Mouse (Mus musculus) CH12.LX (cell line): ENCODE results near the gene Kdm4b. TPM values are rescaled to one million over a fixed set of nuclear protein-coding genes. Genes with fewer than 3 reads are reported as not detected.

Experiments
- DNase-seq: peaks from one replicate; pipeline ENCODE4 v3.0.0-alpha.2; 2013; ENCODE audit errors: extremely low read depth
- H3K27ac ChIP-seq: 2 replicates; pipeline ENCODE4 v1.5.1; 2012; ENCODE audit warnings: low read depth, mild to moderate bottlenecking, control low read depth, moderate library complexity; ENCODE audit not compliant: insufficient read depth
- H3K27me3 ChIP-seq: replicated peaks from 2 replicates; pipeline ENCODE3; 2012; ENCODE audit warnings: inconsistent platforms
- H3K36me3 ChIP-seq, 2 experiments: replicated peaks in 1 of 2; 2 replicates each; pipeline versions ENCODE3 to v1.6.1; 2012; ENCODE audit warnings: inconsistent platforms in 1 of 2, low read length in 1 of 2, mild to moderate bottlenecking in 1 of 2, mixed read lengths in 1 of 2, moderate library complexity in 1 of 2; ENCODE audit not compliant: control insufficient read depth in 1 of 2, insufficient read depth in 1 of 2
- H3K4me1 ChIP-seq, 2 experiments: 2 replicates each; pipeline ENCODE4 v1.6.1; 2012; ENCODE audit warnings: inconsistent platforms in 1 of 2, moderate library complexity in 1 of 2; ENCODE audit not compliant: insufficient read depth in 2 of 2, control insufficient read depth in 1 of 2
- H3K4me2 ChIP-seq: 2 replicates; pipeline ENCODE4 v1.6.1; 2012; ENCODE audit warnings: low read depth, mild to moderate bottlenecking, control low read depth; ENCODE audit not compliant: poor library complexity, insufficient read depth, severe bottlenecking
- H3K4me3 ChIP-seq, 3 experiments: fragments of 150-350 bp in 1 of 3; sonication (generic) in 1 of 3; replicated peaks in 1 of 3; 2 replicates each; pipeline versions ENCODE3 to v1.5.1; 2011 to 2012; ENCODE audit warnings: low read depth in 2 of 3, low read length in 2 of 3, mild to moderate bottlenecking in 2 of 3, moderate library complexity in 2 of 3, control low read depth in 1 of 3, improper control_type of control experiment in 1 of 3, inconsistent platforms in 1 of 3, mixed read lengths in 1 of 3; ENCODE audit not compliant: poor library complexity in 1 of 3
- H3K79me2 ChIP-seq: replicated peaks from 2 replicates; pipeline ENCODE4 v1.6.1; 2012; ENCODE audit warnings: mild to moderate bottlenecking, moderate library complexity; ENCODE audit not compliant: control insufficient read depth, poor library complexity, insufficient read depth, severe bottlenecking; ENCODE audit errors: extremely low read depth
- H3K9ac ChIP-seq: 2 replicates; pipeline ENCODE4 v1.6.1; 2012; ENCODE audit warnings: low read depth, mild to moderate bottlenecking, control low read depth, moderate library complexity; ENCODE audit not compliant: insufficient read depth
- H3K9me3 ChIP-seq: replicated peaks from 2 replicates; pipeline ENCODE3; 2012; ENCODE audit warnings: low read length, inconsistent platforms, mixed read lengths
- CHD1 ChIP-seq: IDR thresholded peaks from 2 replicates; pipeline ENCODE4 v1.6.1; 2012; ENCODE audit warnings: low read depth, low read length, improper control_type of control experiment, inconsistent platforms
- CHD2 ChIP-seq: IDR thresholded peaks from 2 replicates; pipeline ENCODE4 v1.6.1; 2011; ENCODE audit warnings: low read length, improper control_type of control experiment
- E2F4 ChIP-seq: IDR thresholded peaks from 2 replicates; pipeline ENCODE4 v1.6.1; 2011; ENCODE audit warnings: low read depth, low read length, improper control_type of control experiment; ENCODE audit not compliant: insufficient replicate concordance
- ETS1 ChIP-seq: conservative IDR thresholded peaks from 2 replicates; pipeline ENCODE4 v1.6.1; 2012; ENCODE audit warnings: low read depth, mild to moderate bottlenecking, inconsistent platforms, low read length, improper control_type of control experiment, moderate library complexity
- GABPA ChIP-seq: IDR thresholded peaks from 2 replicates; pipeline ENCODE4 v1.6.1; 2012; ENCODE audit warnings: low read depth, low read length, improper control_type of control experiment, inconsistent platforms; ENCODE audit not compliant: insufficient replicate concordance
- HCFC1 ChIP-seq: IDR thresholded peaks from 2 replicates; pipeline ENCODE4 v1.6.1; 2012; ENCODE audit warnings: low read depth, mild to moderate bottlenecking, inconsistent platforms, low read length, improper control_type of control experiment
- IRF4 ChIP-seq: IDR thresholded peaks from 2 replicates; pipeline ENCODE4 v1.6.1; 2014; ENCODE audit warnings: low read depth, mild to moderate bottlenecking, inconsistent platforms, low read length, improper control_type of control experiment
- KAT2A ChIP-seq: IDR thresholded peaks from 2 replicates; pipeline ENCODE4 v1.6.1; 2012; ENCODE audit warnings: low read length, improper control_type of control experiment, inconsistent platforms; ENCODE audit not compliant: insufficient replicate concordance
- MAX ChIP-seq: IDR thresholded peaks from 2 replicates; pipeline ENCODE4 v1.6.1; 2011; ENCODE audit warnings: low read length, improper control_type of control experiment
- MEF2A ChIP-seq: IDR thresholded peaks from 2 replicates; pipeline ENCODE4 v1.6.1; 2014; ENCODE audit warnings: low read depth, mild to moderate bottlenecking, inconsistent platforms, low read length, improper control_type of control experiment, borderline replicate concordance
- MXI1 ChIP-seq: IDR thresholded peaks from 2 replicates; pipeline ENCODE4 v1.6.1; 2011; ENCODE audit warnings: mild to moderate bottlenecking, low read depth, low read length, improper control_type of control experiment
- NELFE ChIP-seq: IDR thresholded peaks from 2 replicates; pipeline ENCODE4 v1.6.1; 2011; ENCODE audit warnings: low read depth, low read length, improper control_type of control experiment
- NRF1 ChIP-seq: IDR thresholded peaks from 2 replicates; pipeline ENCODE4 v1.6.1; 2014; ENCODE audit warnings: low read depth, mild to moderate bottlenecking, inconsistent platforms, low read length, improper control_type of control experiment, moderate library complexity
- POLR2AphosphoS2 ChIP-seq: IDR thresholded peaks from 2 replicates; pipeline ENCODE4 v1.6.1; 2011; ENCODE audit warnings: low read depth, low read length, improper control_type of control experiment
- SIN3A ChIP-seq: IDR thresholded peaks from 2 replicates; pipeline ENCODE4 v1.6.1; 2012; ENCODE audit warnings: low read length, improper control_type of control experiment, inconsistent platforms
- SMC3 ChIP-seq: IDR thresholded peaks from 2 replicates; pipeline ENCODE4 v1.6.1; 2011; ENCODE audit warnings: low read depth, low read length, improper control_type of control experiment
- TBP ChIP-seq: conservative IDR thresholded peaks from 2 replicates; pipeline ENCODE4 v1.6.1; 2011; ENCODE audit warnings: low read depth, low read length, improper control_type of control experiment
- TCF12 ChIP-seq: IDR thresholded peaks from 2 replicates; pipeline ENCODE4 v1.6.1; 2014; ENCODE audit warnings: low read depth, mild to moderate bottlenecking, inconsistent platforms, low read length, improper control_type of control experiment
- UBTF ChIP-seq: IDR thresholded peaks from 2 replicates; pipeline ENCODE4 v1.6.1; 2012; ENCODE audit warnings: low read depth, mild to moderate bottlenecking, inconsistent platforms, low read length, improper control_type of control experiment, moderate library complexity
- USF1 ChIP-seq: IDR thresholded peaks from 2 replicates; pipeline ENCODE4 v1.6.1; 2014; ENCODE audit warnings: low read depth, mild to moderate bottlenecking, inconsistent platforms, low read length, improper control_type of control experiment
- USF2 ChIP-seq: conservative IDR thresholded peaks from 2 replicates; pipeline ENCODE4 v1.6.1; 2011; ENCODE audit warnings: low read depth, low read length, improper control_type of control experiment
- ZC3H11A ChIP-seq: IDR thresholded peaks from 2 replicates; pipeline ENCODE4 v1.6.1; 2012; ENCODE audit warnings: low read depth, mild to moderate bottlenecking, inconsistent platforms, low read length, improper control_type of control experiment
- ZMIZ1 ChIP-seq: IDR thresholded peaks from 2 replicates; pipeline ENCODE4 v1.6.1; 2012; ENCODE audit warnings: low read depth, mild to moderate bottlenecking, inconsistent platforms, low read length, improper control_type of control experiment
- ZNF384 ChIP-seq: IDR thresholded peaks from 2 replicates; pipeline ENCODE4 v1.6.1; 2012; ENCODE audit warnings: low read depth, low read length, improper control_type of control experiment, inconsistent platforms
- dilution Hi-C: fragments of 300-500 bp; cut with MboI; formaldehyde crosslinking; loops from 2 replicates; pipeline ENCODE4 v1.14.3; 2020; ENCODE audit warnings: low sequenced_read_pairs; ENCODE audit not compliant: extremely low pct_unique_long_range_greater_than_20kb, extremely low pct_ligation_motif_present
- in situ Hi-C: fragments of 300-500 bp; cut with MboI; formaldehyde crosslinking; loops from 3 replicates; pipeline ENCODE4 v1.14.3; 2019; ENCODE audit warnings: low sequenced_read_pairs, low pct_ligation_motif_present, low pct_unique_long_range_greater_than_20kb, mixed read lengths
- polyA plus RNA-seq: library from polyadenylated mRNA; unstranded; fragments of >175 nt; gene quantifications from 2 replicates; pipeline ENCODE4 v1.2.1, GENCODE M21; 2012; ENCODE audit warnings: low read depth; ENCODE audit not compliant: insufficient read length
- total RNA-seq, 2 experiments: library from RNA; depleted of rRNA; stranded (reverse); fragments of 300-350 nt in 1 of 2; fragments of >200 nt in 1 of 2; gene quantifications; 2 replicates each; pipeline ENCODE4 v1.2.3; 2012 to 2014

The Kdm4b gene
- total and polyA plus RNA-seq, 3 experiments = 12.3 to 19.5 (median 14.2) TPM

GRCm38 (mm10) chr17:56425941-56426340, 100.1 kb downstream of the Kdm4b start:
- DNase-seq = no peak
- dilution Hi-C loops = no loop called here
- H3K9me3 ChIP-seq = peaks cover 10% of the 10 kb centered on the region
- no peak overlapping the region for H3K9ac ChIP-seq
- no peaks in the 10 kb centered on the region for H3K79me2 ChIP-seq
- H3K27me3 ChIP-seq = no peaks in the 10 kb centered on the region
- H3K4me3 ChIP-seq = no peak overlapping the region
- H3K27ac ChIP-seq = no peak overlapping the region
- TF ChIP-seq MAX = no peak
- TF ChIP-seq UBTF = no peak
- no peak for TF ChIP-seq TBP
- TF ChIP-seq NRF1 = no peak
- TF ChIP-seq ETS1 = no peak
- no peak for TF ChIP-seq TCF12
- TF ChIP-seq IRF4 = no peak
- no peak for TF ChIP-seq E2F4
- no peak for TF ChIP-seq ZC3H11A
- no peak for TF ChIP-seq POLR2AphosphoS2
- no peak for TF ChIP-seq ZMIZ1
- no peak for TF ChIP-seq USF2
- no peak for TF ChIP-seq KAT2A
- no peak for TF ChIP-seq SMC3
- TF ChIP-seq NELFE = no peak
- no peak for TF ChIP-seq MXI1
- TF ChIP-seq GABPA = no peak
- no peak for TF ChIP-seq CHD2
- no peak for TF ChIP-seq SIN3A
- TF ChIP-seq CHD1 = no peak
- peaks cover 63 to 83% of the 10 kb centered on the region in 2 experiments for H3K36me3 ChIP-seq
- no peak overlapping the region for H3K4me2 ChIP-seq
- H3K4me1 ChIP-seq = no peaks in the 10 kb centered on the region
- in situ Hi-C loops = no loop called here

GRCm38 (mm10) chr17:56427857-56428256, 102.0 kb downstream of the Kdm4b start:
- no peak overlapping the region for H3K9ac ChIP-seq
- TF ChIP-seq USF1 (no peak), ZC3H11A (no peak), NRF1 (no peak), MEF2A (no peak), ZNF384 (no peak), HCFC1 (no peak)

More at GRCm38 (mm10) chr17:56427857-56428256, 102.0 kb downstream of the Kdm4b start:
- Histone ChIP-seq H3K27me3 (no peaks in the 10 kb centered on the region), H3K4me3 (no peak overlapping the region), H3K4me2 (no peak overlapping the region), H3K36me3 (peaks cover 52 to 77% of the 10 kb centered on the region in 2 experiments), H3K9me3 (peaks cover 10% of the 10 kb centered on the region), H3K4me1 (no peaks in the 10 kb centered on the region), H3K27ac (no peak overlapping the region), H3K79me2 (no peaks in the 10 kb centered on the region)
- no peak for DNase-seq
- in situ Hi-C loops (no loop called here), dilution Hi-C loops (no loop called here)
